Mouse (Mus musculus): ENCODE measurements around the gene Snrk. TPM values are rescaled to one million over a fixed set of nuclear protein-coding genes. Genes with fewer than 3 reads are reported as not detected.
A peak's percentile ranks its signal among the peaks of the same experiment; 100 is the strongest.
"Not testable (repeated sequence)": the region's sequence is repeated elsewhere in the genome, so short reads cannot be mapped to it uniquely, and the experiment has no call there.

Gene Snrk
- polyA plus RNA-seq, 1 experiment from 2014 or later: 25.5 TPM

DNA sequence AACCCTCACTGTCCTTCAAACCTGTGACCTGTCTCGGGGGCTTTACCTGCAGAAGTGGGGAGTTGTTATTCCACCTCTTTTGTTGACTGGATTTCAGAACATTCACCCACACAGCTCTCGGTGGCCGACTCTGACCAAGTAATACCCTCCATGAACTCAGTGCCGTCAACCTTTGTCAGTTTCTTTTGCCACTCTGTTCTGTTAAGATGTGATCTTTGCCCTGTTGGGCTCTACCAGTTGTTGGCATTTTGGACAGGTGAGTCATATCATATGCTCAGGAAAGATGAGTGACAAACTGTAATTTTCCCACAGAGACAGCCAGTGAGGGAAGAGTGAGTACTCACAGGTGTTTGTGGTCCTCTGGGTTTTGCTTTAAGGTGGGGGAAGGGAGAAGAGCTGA lies 47.5 kb downstream of the Snrk start:
- Histone ChIP-seq H3K36me3 (replicated peaks; ENCODE audit: insufficient read depth, low read length) (peaks cover 48% of the 10 kb centered on the region), H3K4me1 (ENCODE audit: insufficient read depth) (no peaks in the 10 kb centered on the region), H3K9me3 (ENCODE audit: low read length) (no peaks in the 10 kb centered on the region), H3K27me3 (ENCODE audit: insufficient read depth, low read length) (no peaks in the 10 kb centered on the region), H3K4me2 (ENCODE audit: low read depth, low read length) (no peak overlapping the region), H3K4me3 (ENCODE audit: low read depth, low read length) (no peak overlapping the region), H3K27ac (ENCODE audit: low read depth) (no peak overlapping the region), H3K9ac (replicated peaks) (no peak overlapping the region)
- DNase-seq (no peak), ATAC-seq (no peak)
- TF ChIP-seq EP300 (IDR thresholded peaks at IDR 0.05; ENCODE audit: low read depth) (no peak), CTCF (IDR thresholded peaks at IDR 0.05; ENCODE audit: low read depth) (no peak)
- WGBS (ENCODE audit: insufficient replicate concordance): 84% methylated on average over 4 of the region's 4 CpGs

DNA sequence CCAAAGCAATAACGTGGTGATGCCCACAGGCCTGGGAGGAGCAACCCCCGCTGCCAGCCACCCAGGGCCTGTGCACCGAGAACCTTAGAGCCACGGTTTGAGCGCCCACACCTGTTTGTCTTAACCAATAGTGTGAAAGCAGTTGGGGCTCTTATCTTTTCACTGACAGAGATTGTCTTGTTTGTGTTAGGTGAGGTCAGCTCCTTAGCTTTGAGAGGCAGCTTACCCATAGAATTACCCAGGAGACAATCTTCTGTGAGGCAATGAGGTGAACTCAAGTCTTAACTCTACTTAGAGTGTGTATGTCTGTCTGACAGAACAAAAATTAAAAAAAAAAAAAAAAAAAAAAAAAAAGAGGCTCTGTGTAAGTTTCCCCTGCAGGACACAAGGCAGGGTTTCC lies 50.7 kb downstream of the Snrk start:
- H3K27ac ChIP-seq (ENCODE audit: low read depth); ATAC-seq: not testable (repeated sequence)
- WGBS (ENCODE audit: insufficient replicate concordance): 71% methylated on average over 5 of the region's 5 CpGs

DNA sequence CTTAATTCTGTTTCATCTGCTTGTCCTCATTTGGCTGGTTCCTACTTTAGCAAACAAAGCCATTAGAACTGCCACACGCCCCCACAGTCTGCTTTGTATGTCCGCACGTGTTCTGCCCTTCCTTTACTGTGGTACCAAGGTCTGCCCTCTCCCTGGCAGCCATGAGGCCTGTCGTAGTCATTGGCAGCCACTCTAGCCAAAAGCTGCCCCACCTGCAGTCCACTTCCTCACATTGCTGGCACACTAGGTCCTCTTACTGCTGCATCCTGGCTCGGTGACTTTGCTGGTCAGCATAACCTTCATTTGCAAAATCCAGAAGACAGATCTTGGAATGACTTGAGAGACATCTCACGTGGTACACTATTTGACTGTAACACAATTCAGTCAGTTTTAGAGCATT lies 52.8 kb downstream of the Snrk start:
- no peak overlapping the region for H3K4me3 ChIP-seq (ENCODE audit: low read depth, low read length)
- no peak overlapping the region for H3K27ac ChIP-seq (ENCODE audit: low read depth)
- 72% methylated on average over 6 of the region's 6 CpGs for WGBS (ENCODE audit: insufficient replicate concordance)
- H3K9ac ChIP-seq (replicated peaks): no peak overlapping the region
- H3K36me3 ChIP-seq (replicated peaks; ENCODE audit: insufficient read depth, low read length): peaks cover 20% of the 10 kb centered on the region
- H3K4me1 ChIP-seq (ENCODE audit: insufficient read depth): peaks cover 13% of the 10 kb centered on the region
- TF ChIP-seq EP300 (IDR thresholded peaks at IDR 0.05; ENCODE audit: low read depth): no peak
- peak; percentile 16; the same call in 1 of the 2 replicates for TF ChIP-seq CTCF (IDR thresholded peaks at IDR 0.05; ENCODE audit: low read depth)
- H3K9me3 ChIP-seq (ENCODE audit: low read length): no peaks in the 10 kb centered on the region
- ATAC-seq (no peak), DNase-seq (no peak)
- no peak overlapping the region for H3K4me2 ChIP-seq (ENCODE audit: low read depth, low read length)
- H3K27me3 ChIP-seq (ENCODE audit: insufficient read depth, low read length): no peaks in the 10 kb centered on the region

More for the DNA sequence above, 50.7 kb downstream of the Snrk start:
- H3K4me3 ChIP-seq (ENCODE audit: low read depth, low read length); H3K9ac ChIP-seq (replicated peaks); H3K27me3 ChIP-seq (ENCODE audit: insufficient read depth, low read length); DNase-seq; H3K9me3 ChIP-seq (ENCODE audit: low read length); H3K4me2 ChIP-seq (ENCODE audit: low read depth, low read length): not testable (repeated sequence)
- peaks cover 13% of the 10 kb centered on the region for H3K4me1 ChIP-seq (ENCODE audit: insufficient read depth)
- H3K36me3 ChIP-seq (replicated peaks; ENCODE audit: insufficient read depth, low read length): peaks cover 34% of the 10 kb centered on the region

DNA sequence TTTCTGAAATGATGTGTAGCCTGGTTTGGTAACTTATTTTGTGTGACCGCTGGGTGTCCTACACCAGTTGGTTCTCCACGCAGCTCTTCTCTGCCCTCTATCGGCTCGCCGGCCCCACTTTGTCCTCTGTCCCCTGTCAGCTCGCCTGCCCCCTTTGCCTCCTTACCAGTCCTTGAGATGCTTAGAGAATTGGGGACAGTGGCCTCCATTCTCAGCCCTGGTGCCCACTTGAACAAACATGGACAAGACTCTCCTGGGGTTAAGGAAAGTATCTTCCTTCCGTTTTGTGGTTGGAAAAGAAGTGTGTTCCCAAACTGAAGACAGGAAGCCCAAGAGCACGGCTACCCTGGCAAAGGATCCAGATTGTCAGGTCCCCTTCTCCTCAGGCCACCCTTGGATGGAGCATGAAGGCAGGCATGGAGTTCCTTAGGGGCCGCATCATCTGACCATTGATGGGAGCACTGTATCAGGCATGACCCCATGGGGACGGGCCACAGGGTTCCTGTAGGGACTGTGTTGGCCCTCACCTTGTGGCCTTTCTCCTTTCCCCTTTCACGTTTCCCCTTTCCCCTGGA lies 55.6 kb downstream of the Snrk start:
- 81% methylated on average over 11 of the region's 11 CpGs for WGBS (ENCODE audit: insufficient replicate concordance)
- ATAC-seq: no peak

DNA sequence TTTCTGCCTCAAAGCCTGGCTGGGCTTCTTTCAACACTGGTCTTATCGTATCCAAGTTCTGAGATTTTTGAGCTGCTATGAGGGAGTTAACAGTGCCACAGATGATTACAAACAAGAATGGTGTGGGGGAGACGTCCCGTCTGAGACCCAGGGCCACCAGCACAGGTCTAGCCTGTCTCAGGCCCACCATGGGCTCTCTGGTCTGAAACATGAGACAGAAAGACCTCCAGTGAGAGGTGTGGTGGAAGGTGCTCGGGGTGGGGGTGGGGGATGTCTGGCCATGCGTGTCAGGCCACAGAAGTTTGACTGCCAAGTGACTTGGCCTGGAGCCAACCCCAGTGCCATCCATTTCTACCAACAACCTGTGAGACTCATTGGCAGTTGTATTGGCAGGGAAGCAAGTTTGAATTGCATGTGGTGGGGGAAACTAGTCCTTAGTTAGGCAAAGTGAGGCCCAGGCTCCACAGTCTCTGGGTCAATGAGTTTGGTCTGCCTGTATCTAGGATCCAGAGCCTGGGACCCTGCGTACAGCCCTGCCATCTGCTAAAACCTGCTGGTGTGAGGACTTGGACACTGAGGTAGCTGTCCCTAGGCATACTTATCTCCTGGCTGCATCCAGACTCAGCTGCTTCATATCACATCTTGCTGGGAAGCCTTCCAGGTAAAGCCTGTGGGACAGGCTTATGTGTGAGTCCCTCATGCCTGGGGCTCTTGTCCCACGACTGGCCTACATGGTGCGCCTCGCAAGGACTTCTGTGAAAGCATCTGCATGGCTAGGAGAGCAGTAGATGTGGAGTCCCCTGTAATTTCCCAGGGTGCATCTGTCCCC lies 56.6 kb downstream of the Snrk start:
- Histone ChIP-seq H3K4me3 (ENCODE audit: low read depth, low read length) (no peak overlapping the region), H3K27me3 (ENCODE audit: insufficient read depth, low read length) (no peaks in the 10 kb centered on the region), H3K9ac (replicated peaks) (no peak overlapping the region), H3K9me3 (ENCODE audit: low read length) (no peaks in the 10 kb centered on the region), H3K27ac (ENCODE audit: low read depth) (no peak overlapping the region), H3K4me2 (ENCODE audit: low read depth, low read length) (no peak overlapping the region), H3K4me1 (ENCODE audit: insufficient read depth) (peaks cover 13% of the 10 kb centered on the region), H3K36me3 (replicated peaks; ENCODE audit: insufficient read depth, low read length) (no peaks in the 10 kb centered on the region; the same call in 1 of the 2 replicates)
- ATAC-seq: no peak
- WGBS (ENCODE audit: insufficient replicate concordance): 76% methylated on average over 9 of the region's 9 CpGs
- peak; percentile 46 for DNase-seq
- TF ChIP-seq CTCF (IDR thresholded peaks at IDR 0.05; ENCODE audit: low read depth) (no peak), EP300 (IDR thresholded peaks at IDR 0.05; ENCODE audit: low read depth) (no peak)

More for the DNA sequence above, 55.6 kb downstream of the Snrk start:
- no peak overlapping the region for H3K27ac ChIP-seq (ENCODE audit: low read depth)
- H3K9ac ChIP-seq (replicated peaks): no peak overlapping the region
- no peaks in the 10 kb centered on the region for H3K27me3 ChIP-seq (ENCODE audit: insufficient read depth, low read length)
- H3K36me3 ChIP-seq (replicated peaks; ENCODE audit: insufficient read depth, low read length): no peaks in the 10 kb centered on the region; the same call in none of the 2 replicates
- no peak overlapping the region for H3K4me2 ChIP-seq (ENCODE audit: low read depth, low read length)
- H3K4me1 ChIP-seq (ENCODE audit: insufficient read depth): peaks cover 13% of the 10 kb centered on the region
- TF ChIP-seq EP300 (IDR thresholded peaks at IDR 0.05; ENCODE audit: low read depth) (no peak), CTCF (IDR thresholded peaks at IDR 0.05; ENCODE audit: low read depth) (no peak)
- no peak for DNase-seq
- no peak overlapping the region for H3K4me3 ChIP-seq (ENCODE audit: low read depth, low read length)
- H3K9me3 ChIP-seq (ENCODE audit: low read length): no peaks in the 10 kb centered on the region

DNA sequence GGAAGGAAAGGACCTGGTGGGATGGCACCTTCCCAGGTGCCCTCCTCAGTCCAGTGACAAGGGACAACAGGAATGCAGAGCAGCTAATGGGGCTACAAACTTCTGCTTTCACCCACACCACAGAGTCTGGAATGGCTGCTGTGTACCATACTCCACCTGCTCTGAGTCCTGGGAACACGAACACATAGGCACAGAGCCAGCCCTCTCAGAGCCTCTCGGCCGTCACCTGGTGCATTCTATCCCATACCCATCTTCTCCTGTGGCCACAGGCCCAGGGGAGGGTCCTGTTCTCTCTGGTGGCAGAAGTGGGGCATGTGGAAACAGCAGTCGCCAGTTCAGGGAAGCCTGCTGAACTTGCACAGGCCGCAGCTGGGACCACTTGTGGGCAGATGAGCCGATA lies 57.7 kb downstream of the Snrk start:
- Histone ChIP-seq H3K27me3 (ENCODE audit: insufficient read depth, low read length) (no peaks in the 10 kb centered on the region), H3K4me2 (ENCODE audit: low read depth, low read length) (no peak overlapping the region), H3K27ac (ENCODE audit: low read depth) (no peak overlapping the region), H3K4me1 (ENCODE audit: insufficient read depth) (peaks cover 13% of the 10 kb centered on the region), H3K36me3 (replicated peaks; ENCODE audit: insufficient read depth, low read length) (no peaks in the 10 kb centered on the region; the same call in 1 of the 2 replicates), H3K9ac (replicated peaks) (no peak overlapping the region), H3K4me3 (ENCODE audit: low read depth, low read length) (no peak overlapping the region), H3K9me3 (ENCODE audit: low read length) (no peaks in the 10 kb centered on the region)
- no peak for TF ChIP-seq EP300 (IDR thresholded peaks at IDR 0.05; ENCODE audit: low read depth)
- WGBS (ENCODE audit: insufficient replicate concordance): 75% methylated on average over 6 of the region's 6 CpGs
- no peak for DNase-seq
- no peak for ATAC-seq

Measured in liver, postnatal 0 days (tissue).